Comparison of ENCODE assay signal across 13 mouse cellular contexts in genomic region chr1:118359071-118359761, GRCm38 (mm10). TPM values are rescaled to one million over a fixed set of nuclear protein-coding genes. Genes with fewer than 3 reads are reported as not detected.
A peak's percentile ranks its signal among the peaks of the same experiment; 100 is the strongest.
DNase-seq lines count a peak whose midpoint lies in the region; ATAC-seq and TF ChIP-seq lines count a peak whose summit lies in the region.
"Had no signal": no experiment of that assay in that cellular context is flagged by ENCODE, and none has a peak within 500 bp of the region (broad histone marks: within the 10 kb centered on the region; RNA-seq: fewer than 3 reads in every experiment).

No protein-coding gene starts in this region.

- no peak overlapping the region for H3K27ac ChIP-seq in limb, embryonic 14.5 days (replicated peaks; ENCODE audit: low read depth, low read length)
- no peak overlapping the region for H3K27ac ChIP-seq in limb, embryonic 10.5 days
- H3K27ac ChIP-seq in kidney, embryonic 15.5 days = no peak overlapping the region
- H3K27ac ChIP-seq: embryonic facial prominence, embryonic 13.5 days; hindbrain, embryonic 14.5 days had no signal

- H3K9me3 ChIP-seq in limb, embryonic 14.5 days (ENCODE audit: control insufficient read depth, low read length) = no peaks in the 10 kb centered on the region
- no peaks in the 10 kb centered on the region for H3K9me3 ChIP-seq in limb, embryonic 10.5 days (replicated peaks)
- no peaks in the 10 kb centered on the region for H3K9me3 ChIP-seq in kidney, embryonic 15.5 days (replicated peaks)
- H3K9me3 ChIP-seq: embryonic facial prominence, embryonic 13.5 days had no signal

- no peaks in the 10 kb centered on the region for H3K27me3 ChIP-seq in limb, embryonic 14.5 days (ENCODE audit: control insufficient read depth, insufficient read depth, low read length)
- H3K27me3 ChIP-seq in limb, embryonic 10.5 days (ENCODE audit: low read depth, poor library complexity, severe bottlenecking) = no peaks in the 10 kb centered on the region
- H3K27me3 ChIP-seq in kidney, embryonic 15.5 days = no peaks in the 10 kb centered on the region
- H3K27me3 ChIP-seq: embryonic facial prominence, embryonic 13.5 days had no signal

- no peaks in the 10 kb centered on the region for H3K4me1 ChIP-seq in limb, embryonic 14.5 days (ENCODE audit: control insufficient read depth, insufficient read depth, low read length)
- H3K4me1 ChIP-seq in limb, embryonic 10.5 days = no peaks in the 10 kb centered on the region
- no peaks in the 10 kb centered on the region for H3K4me1 ChIP-seq in kidney, embryonic 15.5 days
- H3K4me1 ChIP-seq: embryonic facial prominence, embryonic 13.5 days had no signal

- no peak overlapping the region for H3K4me3 ChIP-seq in limb, embryonic 14.5 days (replicated peaks; ENCODE audit: low read length)
- no peak overlapping the region for H3K4me3 ChIP-seq in limb, embryonic 10.5 days
- no peak overlapping the region for H3K4me3 ChIP-seq in kidney, embryonic 15.5 days (replicated peaks)
- H3K4me3 ChIP-seq: embryonic facial prominence, embryonic 13.5 days had no signal

- DNase-seq in limb, embryonic 14.5 days (ENCODE audit: low spot score) = peak; percentile 33
- no peak for DNase-seq in limb, embryonic 10.5 days (ENCODE audit: low spot score)
- peak; percentile 12 to 32 for DNase-seq in cerebellum, postnatal 10 days
- DNase-seq in heart, adult 9 months (ENCODE audit: low spot score in 2 of 2) = peak; percentile 59 to 73
- peak; percentile 21 for DNase-seq in skeletal muscle tissue, adult 2 months (ENCODE audit: low read depth, low spot score)
- DNase-seq in lung, postnatal 14 days = no peak
- DNase-seq: forebrain, postnatal 0 days; kidney, postnatal 10 days; liver, postnatal 0 days; right cerebral cortex, adult 18-20 months had no signal

- TF ChIP-seq POLR2A in limb, embryonic 14.5 days (IDR thresholded peaks at IDR 0.05; ENCODE audit: borderline replicate concordance, extremely low read depth, insufficient read depth, insufficient read length) = no peak

- WGBS in limb, embryonic 14.5 days = 64% methylated on average over 6 of the region's 6 CpGs
- 80% methylated on average over 6 of the region's 6 CpGs for WGBS in limb, embryonic 10.5 days
- 69% methylated on average over 6 of the region's 6 CpGs for WGBS in kidney, embryonic 15.5 days

- H3K4me2 ChIP-seq in limb, embryonic 14.5 days (replicated peaks; ENCODE audit: low read depth, low read length, severe bottlenecking) = no peak overlapping the region
- no peak overlapping the region for H3K4me2 ChIP-seq in kidney, embryonic 15.5 days
- H3K4me2 ChIP-seq: embryonic facial prominence, embryonic 13.5 days; hindbrain, embryonic 14.5 days had no signal

- H3K9ac ChIP-seq in limb, embryonic 14.5 days (ENCODE audit: low read depth, low read length, severe bottlenecking) = no peak overlapping the region
- H3K9ac ChIP-seq in kidney, embryonic 15.5 days = no peak overlapping the region
- H3K9ac ChIP-seq: embryonic facial prominence, embryonic 13.5 days; forebrain, postnatal 0 days; hindbrain, embryonic 14.5 days; liver, postnatal 0 days had no signal

- ATAC-seq in limb, embryonic 14.5 days (ENCODE audit: low FRiP score, low read depth) = no peak
- ATAC-seq in kidney, embryonic 15.5 days (replicated peaks; ENCODE audit: low FRiP score) = no peak
- ATAC-seq: forebrain, postnatal 0 days; liver, postnatal 0 days had no signal

- H3K36me3 ChIP-seq in limb, embryonic 14.5 days (ENCODE audit: control insufficient read depth, insufficient read depth, low read length) = no peaks in the 10 kb centered on the region
- H3K36me3 ChIP-seq in limb, embryonic 10.5 days = no peaks in the 10 kb centered on the region
- H3K36me3 ChIP-seq in kidney, embryonic 15.5 days = no peaks in the 10 kb centered on the region
- H3K36me3 ChIP-seq: embryonic facial prominence, embryonic 13.5 days had no signal

RNA-seq across cellular contexts. Expression of gene Clasp1, which starts 29.6 kb away (rescaled TPM):
- polyA plus RNA-seq in limb, embryonic 14.5 days (2012; rRNA removed) = 48.5 and 50.5 TPM in 2 replicates
- 47.8 and 53.3 TPM in 2 replicates for polyA plus RNA-seq in limb, embryonic 14.5 days (2014; fragmentation: Nextera tagmentation; extraction: Ambion mirVana)
- 79.5 and 90.1 TPM in 2 replicates for polyA plus RNA-seq in limb, embryonic 10.5 days (2016; fragmentation: Nextera tagmentation; extraction: Ambion mirVana)
- polyA plus RNA-seq in kidney, embryonic 15.5 days (2015; fragmentation: Nextera tagmentation; extraction: Ambion mirVana) = 43.9 and 50.1 TPM in 2 replicates

RNA-seq across cellular contexts. Expression of gene Nifk, which starts 37.6 kb away (rescaled TPM):
- polyA plus RNA-seq in limb, embryonic 14.5 days (2012; rRNA removed) = 28.7 and 44.9 TPM in 2 replicates
- polyA plus RNA-seq in limb, embryonic 14.5 days (2014; fragmentation: Nextera tagmentation; extraction: Ambion mirVana) = 85.8 and 87.3 TPM in 2 replicates
- polyA plus RNA-seq in limb, embryonic 10.5 days (2016; fragmentation: Nextera tagmentation; extraction: Ambion mirVana) = 99.5 and 114 TPM in 2 replicates
- 81.4 and 88.9 TPM in 2 replicates for polyA plus RNA-seq in kidney, embryonic 15.5 days (2015; fragmentation: Nextera tagmentation; extraction: Ambion mirVana)

RNA-seq across cellular contexts. Expression of gene Tsn, which starts 47.7 kb away (rescaled TPM):
- 82.3 and 101 TPM in 2 replicates for polyA plus RNA-seq in limb, embryonic 14.5 days (2012; rRNA removed)
- polyA plus RNA-seq in limb, embryonic 14.5 days (2014; fragmentation: Nextera tagmentation; extraction: Ambion mirVana) = 290 and 307 TPM in 2 replicates
- 334 and 339 TPM in 2 replicates for polyA plus RNA-seq in limb, embryonic 10.5 days (2016; fragmentation: Nextera tagmentation; extraction: Ambion mirVana)
- polyA plus RNA-seq in kidney, embryonic 15.5 days (2015; fragmentation: Nextera tagmentation; extraction: Ambion mirVana) = 311 and 324 TPM in 2 replicates

Comparison
In these comparisons a context has a peak if more than half of its experiments do, and no peak if none do; other contexts are left out.
1. DNase-seq: peak in limb, embryonic 14.5 days (single experiment), cerebellum, postnatal 10 days (2 of 2), heart, adult 9 months (2 of 2) and skeletal muscle tissue, adult 2 months (single experiment); none in limb, embryonic 10.5 days (single experiment) and lung, postnatal 14 days (single experiment).